Mouse (Mus musculus) intestine, embryonic 16.5 days (tissue): Measurements from ENCODE around the gene Cisd1. TPM values are rescaled to one million over a fixed set of nuclear protein-coding genes. Genes with fewer than 3 reads are reported as not detected.

Experiments used
- ATAC-seq: fragments of 200-750 bp; cut with Nextera tagmentation; 2 replicates; pipeline ENCODE4 v1.8.0; 2017; ENCODE audit warnings: moderate TSS enrichment, moderate library complexity
- H3K27ac ChIP-seq: fragments of 300-500 bp; sonication (generic); 2 replicates; pipeline ENCODE4 v1.5.1; 2014; ENCODE audit warnings: mild to moderate bottlenecking, low read length
- H3K27me3 ChIP-seq: fragments of 300-500 bp; sonication (generic); replicated peaks from 2 replicates; pipeline ENCODE4 v1.6.1; 2014; ENCODE audit warnings: low read length, control low read depth, mixed read lengths; ENCODE audit not compliant: control insufficient read depth, insufficient read depth
- H3K36me3 ChIP-seq: fragments of 300-500 bp; sonication (generic); 2 replicates; pipeline ENCODE4 v1.6.1; 2014; ENCODE audit warnings: low read length, control low read depth; ENCODE audit not compliant: control insufficient read depth, insufficient read depth
- H3K4me1 ChIP-seq: fragments of 300-500 bp; sonication (generic); 2 replicates; pipeline ENCODE4 v1.6.1; 2014; ENCODE audit warnings: low read length, control low read depth, mixed read lengths; ENCODE audit not compliant: control insufficient read depth, insufficient read depth
- H3K4me2 ChIP-seq: fragments of 300-500 bp; sonication (generic); 2 replicates; pipeline ENCODE4 v1.6.1; 2014; ENCODE audit warnings: low read depth, low read length, control low read depth
- H3K4me3 ChIP-seq: fragments of 300-500 bp; sonication (generic); 2 replicates; pipeline ENCODE4 v1.5.1; 2014; ENCODE audit warnings: mild to moderate bottlenecking, low read length
- H3K9ac ChIP-seq: fragments of 300-500 bp; sonication (generic); 2 replicates; pipeline ENCODE4 v1.6.1; 2014; ENCODE audit warnings: low read depth, low read length
- H3K9me3 ChIP-seq: fragments of 300-500 bp; sonication (generic); 2 replicates; pipeline ENCODE4 v1.6.1; 2016; ENCODE audit warnings: low read length, control low read depth; ENCODE audit not compliant: control insufficient read depth
- WGBS: fragments of 180-500 bp; shearing (Covaris S2); extraction: QIAGEN DNeasy Blood & Tissue Kit; methylation state at CpG from one replicate; pipeline ENCODE4 v1.1.7; 2014; 5-methylcytosine and 5-hydroxymethylcytosine counted together
- polyA plus RNA-seq: library from polyadenylated mRNA; unstranded; fragments of >200 nt; fragmentation: Nextera tagmentation; extraction: Ambion mirVana; gene quantifications from 2 replicates; pipeline ENCODE4 v1.2.1, GENCODE M21; 2015

The Cisd1 gene
- polyA plus RNA-seq, 1 experiment from 2014 or later: 134 TPM

GRCm38 (mm10) chr10:71353850-71354249, 9.1 kb upstream of the Cisd1 start:
- H3K27me3 ChIP-seq: no peaks in the 10 kb centered on the region
- no peak overlapping the region for H3K4me2 ChIP-seq
- no peak overlapping the region for H3K27ac ChIP-seq
- H3K4me1 ChIP-seq: peaks cover 23% of the 10 kb centered on the region
- 59% methylated on average over 9 of the region's 9 CpGs for WGBS
- no peak for ATAC-seq
- H3K9ac ChIP-seq: no peak overlapping the region
- H3K9me3 ChIP-seq: no peaks in the 10 kb centered on the region
- no peak overlapping the region for H3K4me3 ChIP-seq
- H3K36me3 ChIP-seq: no peaks in the 10 kb centered on the region

- Histone ChIP-seq H3K9me3 (no peaks in the 10 kb centered on the region), H3K4me3 (no peak overlapping the region), H3K4me1 (peaks cover 28% of the 10 kb centered on the region), H3K4me2 (no peak overlapping the region), H3K27me3 (no peaks in the 10 kb centered on the region), H3K9ac (no peak overlapping the region), H3K27ac (no peak overlapping the region), H3K36me3 (no peaks in the 10 kb centered on the region)
- 92% methylated on average over 7 of the region's 7 CpGs for WGBS
- ATAC-seq: no peak
Measured at GRCm38 (mm10) chr10:71351301-71351700, 6.5 kb upstream of the Cisd1 start.

GRCm38 (mm10) chr10:71349290-71349689, 4.5 kb upstream of the Cisd1 start:
- Histone ChIP-seq H3K27ac (peak overlapping the region; percentile 47), H3K36me3 (no peaks in the 10 kb centered on the region), H3K27me3 (no peaks in the 10 kb centered on the region), H3K4me3 (peak overlapping the region; percentile 74), H3K4me1 (peaks cover 28% of the 10 kb centered on the region), H3K9me3 (no peaks in the 10 kb centered on the region), H3K4me2 (peak overlapping the region; percentile 72), H3K9ac (no peak overlapping the region)
- no peak for ATAC-seq
- 83% methylated on average over 1 of the region's 1 CpGs for WGBS

GRCm38 (mm10) chr10:71348637-71349280, 4.0 kb upstream of the Cisd1 start:
- Histone ChIP-seq H3K9ac (peak overlapping the region; percentile 92), H3K4me3 (peak overlapping the region; percentile 74), H3K36me3 (no peaks in the 10 kb centered on the region), H3K27ac (peak overlapping the region; percentile 93), H3K4me1 (peaks cover 31% of the 10 kb centered on the region), H3K4me2 (peak overlapping the region; percentile 72), H3K27me3 (no peaks in the 10 kb centered on the region), H3K9me3 (no peaks in the 10 kb centered on the region)
- ATAC-seq: peak; percentile 31
- 12% methylated on average over 16 of the region's 16 CpGs for whole genome bisulfite sequencing

GRCm38 (mm10) chr10:71347964-71348636, 3.3 kb upstream of the Cisd1 start:
- Histone ChIP-seq H3K36me3 (no peaks in the 10 kb centered on the region), H3K4me2 (peak overlapping the region; percentile 72), H3K4me3 (peak overlapping the region; percentile 74), H3K4me1 (peaks cover 28% of the 10 kb centered on the region), H3K27ac (peak overlapping the region; percentile 93), H3K27me3 (no peaks in the 10 kb centered on the region), H3K9ac (peak overlapping the region; percentile 92), H3K9me3 (no peaks in the 10 kb centered on the region)
- under 1% methylated on average over 48 of the region's 48 CpGs for WGBS
- peak; percentile 34 for ATAC-seq

- Histone ChIP-seq H3K27me3 (no peaks in the 10 kb centered on the region), H3K9me3 (no peaks in the 10 kb centered on the region), H3K9ac (peak within 1 kb of the TSS; percentile 92), H3K36me3 (no peaks in the 10 kb centered on the region), H3K4me1 (peaks cover 28% of the 10 kb centered on the region), H3K4me2 (peak within 1 kb of the TSS; percentile 82), H3K27ac (peak within 1 kb of the TSS; percentile 93), H3K4me3 (peak within 1 kb of the TSS; percentile 74)
- peak; percentile 90 for ATAC-seq
- under 1% methylated on average over 42 of the region's 49 CpGs for WGBS
Measured at GRCm38 (mm10) chr10:71347509-71347949, 2.8 kb upstream of the Cisd1 start, which contains the start of gene Ipmk. Gene Ipmk (plus strand): TSS chr10:71347763.

GRCm38 (mm10) chr10:71346722-71347508, 2.2 kb upstream of the Cisd1 start:
- Histone ChIP-seq H3K4me3 (peak overlapping the region; percentile 74), H3K36me3 (no peaks in the 10 kb centered on the region), H3K4me1 (peaks cover 33% of the 10 kb centered on the region), H3K9me3 (no peaks in the 10 kb centered on the region), H3K27me3 (no peaks in the 10 kb centered on the region), H3K4me2 (peak overlapping the region; percentile 82), H3K27ac (peak overlapping the region; percentile 86), H3K9ac (peak overlapping the region; percentile 92)
- 12% methylated on average over 13 of the region's 13 CpGs for WGBS
- no peak for ATAC-seq

- ATAC-seq: no peak
- H3K4me1 ChIP-seq: peaks cover 37% of the 10 kb centered on the region
- 67% methylated on average over 2 of the region's 2 CpGs for WGBS
Measured at GRCm38 (mm10) chr10:71346106-71346505, 1.4 kb upstream of the Cisd1 start.

GRCm38 (mm10) chr10:71343567-71344265, 1.0 kb downstream of the Cisd1 start:
- no peaks in the 10 kb centered on the region for H3K9me3 ChIP-seq
- H3K4me2 ChIP-seq: peak overlapping the region; percentile 83
- whole genome bisulfite sequencing: 27% methylated on average over 14 of the region's 14 CpGs
- peak overlapping the region; percentile 87 for H3K4me3 ChIP-seq
- H3K27me3 ChIP-seq: no peaks in the 10 kb centered on the region
- H3K9ac ChIP-seq: peak overlapping the region; percentile 94
- H3K36me3 ChIP-seq: no peaks in the 10 kb centered on the region
- no peak overlapping the region for H3K27ac ChIP-seq
- ATAC-seq: no peak
- H3K4me1 ChIP-seq: peaks cover 38% of the 10 kb centered on the region

More at GRCm38 (mm10) chr10:71346106-71346505, 1.4 kb upstream of the Cisd1 start:
- no peak overlapping the region for H3K9ac ChIP-seq
- H3K36me3 ChIP-seq: no peaks in the 10 kb centered on the region
- no peak overlapping the region for H3K27ac ChIP-seq
- no peaks in the 10 kb centered on the region for H3K27me3 ChIP-seq
- H3K4me3 ChIP-seq: no peak overlapping the region
- H3K9me3 ChIP-seq: no peaks in the 10 kb centered on the region
- H3K4me2 ChIP-seq: no peak overlapping the region
